Mouse (Mus musculus) limb, embryonic 10.5 days (tissue): ENCODE results near the gene Mboat1. TPM values are rescaled to one million over a fixed set of nuclear protein-coding genes. Genes with fewer than 3 reads are reported as not detected.

Source experiments
- DNase-seq: peaks from one replicate; pipeline ENCODE4 v3.0.0-alpha.2; 2017; ENCODE audit warnings: low spot score
- H3K27ac ChIP-seq: fragments of 300-500 bp; sonication (generic); 2 replicates; pipeline ENCODE4 v1.5.1; 2016; ENCODE audit warnings: mild to moderate bottlenecking
- H3K27me3 ChIP-seq: fragments of 300-500 bp; sonication (generic); 2 replicates; pipeline ENCODE4 v1.6.1; 2016; ENCODE audit warnings: low read depth, mild to moderate bottlenecking; ENCODE audit not compliant: poor library complexity, severe bottlenecking
- H3K36me3 ChIP-seq: fragments of 300-500 bp; sonication (generic); 2 replicates; pipeline ENCODE4 v1.6.1; 2016; ENCODE audit warnings: mild to moderate bottlenecking, moderate library complexity
- H3K4me1 ChIP-seq: fragments of 300-500 bp; sonication (generic); 2 replicates; pipeline ENCODE4 v1.6.1; 2016
- H3K4me3 ChIP-seq: fragments of 300-500 bp; sonication (generic); 2 replicates; pipeline ENCODE4 v1.5.1; 2016; ENCODE audit warnings: mild to moderate bottlenecking, moderate library complexity
- H3K9me3 ChIP-seq: fragments of 300-500 bp; sonication (generic); replicated peaks from 2 replicates; pipeline ENCODE4 v1.6.1; 2016; ENCODE audit warnings: mild to moderate bottlenecking
- WGBS: fragments of 180-500 bp; shearing (Covaris S2); methylation state at CpG from one replicate; pipeline ENCODE4 v1.1.7; 2016; 5-methylcytosine and 5-hydroxymethylcytosine counted together
- polyA plus RNA-seq: library from polyadenylated mRNA; unstranded; fragments of >200 nt; fragmentation: Nextera tagmentation; extraction: Ambion mirVana; gene quantifications from 2 replicates; pipeline ENCODE4 v1.2.1, GENCODE M21; 2016

Mboat1 gene
- polyA plus RNA-seq, result 3.7 and 4.3 TPM in 2 replicates

- H3K27ac ChIP-seq, result peak within 1 kb of the TSS; percentile 85
Measured at GRCm38 (mm10) chr13:30136243-30136922, at the start of gene Mboat1. Gene Mboat1, plus strand, starts transcription at chr13:30136489.

GRCm38 (mm10) chr13:30093086-30093485 lies 43.2 kb upstream of the Mboat1 start:
- Histone ChIP-seq H3K36me3 (no peaks in the 10 kb centered on the region), H3K9me3 (no peaks in the 10 kb centered on the region), H3K4me1 (peaks cover 5% of the 10 kb centered on the region; the same call in 1 of the 2 replicates), H3K4me3 (no peak overlapping the region), H3K27ac (no peak overlapping the region), H3K27me3 (no peaks in the 10 kb centered on the region)
- WGBS, result 49% methylated on average over 2 of the region's 2 CpGs
- no peak for DNase-seq

More at GRCm38 (mm10) chr13:30136243-30136922, at the start of gene Mboat1:
- WGBS, result under 1% methylated on average over 44 of the region's 55 CpGs
- peak; percentile 80 for DNase-seq
- peaks cover 41% of the 10 kb centered on the region for H3K27me3 ChIP-seq
- H3K4me1 ChIP-seq, result peaks cover 7% of the 10 kb centered on the region
- H3K36me3 ChIP-seq, result no peaks in the 10 kb centered on the region
- H3K4me3 ChIP-seq, result peak within 1 kb of the TSS; percentile 77
- H3K9me3 ChIP-seq, result no peaks in the 10 kb centered on the region

- H3K4me3 ChIP-seq, result no peak overlapping the region
- no peak for DNase-seq
- no peak overlapping the region for H3K27ac ChIP-seq
- H3K36me3 ChIP-seq, result no peaks in the 10 kb centered on the region
- H3K27me3 ChIP-seq, result no peaks in the 10 kb centered on the region
- H3K4me1 ChIP-seq, result peaks cover 5% of the 10 kb centered on the region; the same call in 1 of the 2 replicates
- no peaks in the 10 kb centered on the region for H3K9me3 ChIP-seq
- 83% methylated on average over 4 of the region's 4 CpGs for WGBS
Measured at GRCm38 (mm10) chr13:30095851-30096250, 40.4 kb upstream of the Mboat1 start.

GRCm38 (mm10) chr13:30096536-30096935 lies 39.8 kb upstream of the Mboat1 start:
- Histone ChIP-seq H3K27me3 (no peaks in the 10 kb centered on the region), H3K27ac (no peak overlapping the region), H3K9me3 (no peaks in the 10 kb centered on the region), H3K4me1 (peaks cover 5% of the 10 kb centered on the region; the same call in 1 of the 2 replicates), H3K4me3 (no peak overlapping the region), H3K36me3 (no peaks in the 10 kb centered on the region)
- 64% methylated on average over 4 of the region's 4 CpGs for WGBS
- no peak for DNase-seq

GRCm38 (mm10) chr13:30109001-30109600 lies 27.2 kb upstream of the Mboat1 start:
- Histone ChIP-seq H3K27me3 (no peaks in the 10 kb centered on the region), H3K4me3 (no peak overlapping the region), H3K9me3 (no peaks in the 10 kb centered on the region), H3K27ac (no peak overlapping the region), H3K4me1 (no peaks in the 10 kb centered on the region), H3K36me3 (no peaks in the 10 kb centered on the region)
- WGBS, result 89% methylated on average over 4 of the region's 4 CpGs
- DNase-seq, result no peak

- WGBS, result 85% methylated on average over 5 of the region's 5 CpGs
- Histone ChIP-seq H3K9me3 (no peaks in the 10 kb centered on the region), H3K36me3 (no peaks in the 10 kb centered on the region), H3K4me3 (no peak overlapping the region), H3K4me1 (no peaks in the 10 kb centered on the region), H3K27me3 (no peaks in the 10 kb centered on the region), H3K27ac (no peak overlapping the region)
- no peak for DNase-seq
Measured at GRCm38 (mm10) chr13:30115792-30116191, 20.5 kb upstream of the Mboat1 start.

- Histone ChIP-seq H3K4me1 (peaks cover 7% of the 10 kb centered on the region), H3K27ac (no peak overlapping the region), H3K27me3 (peaks cover 41% of the 10 kb centered on the region), H3K36me3 (no peaks in the 10 kb centered on the region), H3K4me3 (peak overlapping the region; percentile 77), H3K9me3 (no peaks in the 10 kb centered on the region)
- DNase-seq, result no peak
- WGBS, result 32% methylated on average over 13 of the region's 13 CpGs
Measured at GRCm38 (mm10) chr13:30136923-30137629, 787 bp downstream of the Mboat1 start.

- 91% methylated on average over 6 of the region's 6 CpGs for WGBS
- Histone ChIP-seq H3K4me1 (peaks cover 7% of the 10 kb centered on the region), H3K4me3 (no peak overlapping the region), H3K9me3 (no peaks in the 10 kb centered on the region), H3K27ac (no peak overlapping the region), H3K27me3 (peaks cover 41% of the 10 kb centered on the region), H3K36me3 (no peaks in the 10 kb centered on the region)
- DNase-seq, result no peak
Measured at GRCm38 (mm10) chr13:30137951-30138350, 1.7 kb downstream of the Mboat1 start.

- H3K36me3 ChIP-seq, result no peaks in the 10 kb centered on the region
- H3K9me3 ChIP-seq, result no peaks in the 10 kb centered on the region
- no peak overlapping the region for H3K27ac ChIP-seq
- no peak for DNase-seq
- H3K4me1 ChIP-seq, result peaks cover 7% of the 10 kb centered on the region
- H3K4me3 ChIP-seq, result no peak overlapping the region
- WGBS, result 88% methylated on average over 5 of the region's 5 CpGs
- peaks cover 30% of the 10 kb centered on the region for H3K27me3 ChIP-seq
Measured at GRCm38 (mm10) chr13:30140149-30140548, 3.9 kb downstream of the Mboat1 start.

- Histone ChIP-seq H3K27ac (no peak overlapping the region), H3K36me3 (no peaks in the 10 kb centered on the region), H3K27me3 (peaks cover 25% of the 10 kb centered on the region), H3K4me3 (no peak overlapping the region), H3K9me3 (no peaks in the 10 kb centered on the region), H3K4me1 (peaks cover 7% of the 10 kb centered on the region)
- DNase-seq, result no peak
- WGBS, result 91% methylated on average over 12 of the region's 12 CpGs
Measured at GRCm38 (mm10) chr13:30140646-30141045, 4.4 kb downstream of the Mboat1 start.

GRCm38 (mm10) chr13:30141996-30142395 lies 5.7 kb downstream of the Mboat1 start:
- no peak for DNase-seq
- no peaks in the 10 kb centered on the region for H3K4me1 ChIP-seq
- no peaks in the 10 kb centered on the region for H3K36me3 ChIP-seq
- H3K4me3 ChIP-seq, result no peak overlapping the region
- H3K9me3 ChIP-seq, result no peaks in the 10 kb centered on the region
- 95% methylated on average over 5 of the region's 5 CpGs for WGBS
- H3K27ac ChIP-seq, result no peak overlapping the region
- H3K27me3 ChIP-seq, result peaks cover 16% of the 10 kb centered on the region

GRCm38 (mm10) chr13:30146468-30146867 lies 10.2 kb downstream of the Mboat1 start:
- Histone ChIP-seq H3K27me3 (no peaks in the 10 kb centered on the region), H3K27ac (no peak overlapping the region), H3K4me3 (no peak overlapping the region), H3K4me1 (no peaks in the 10 kb centered on the region), H3K9me3 (no peaks in the 10 kb centered on the region), H3K36me3 (no peaks in the 10 kb centered on the region)
- no peak for DNase-seq
- 91% methylated on average over 6 of the region's 6 CpGs for WGBS

GRCm38 (mm10) chr13:30154264-30154663 lies 18.0 kb downstream of the Mboat1 start:
- Histone ChIP-seq H3K27me3 (no peaks in the 10 kb centered on the region), H3K27ac (no peak overlapping the region), H3K36me3 (no peaks in the 10 kb centered on the region), H3K4me1 (no peaks in the 10 kb centered on the region), H3K4me3 (no peak overlapping the region), H3K9me3 (no peaks in the 10 kb centered on the region)
- 91% methylated on average over 4 of the region's 4 CpGs for WGBS
- DNase-seq, result no peak
